Mouse (Mus musculus): Measurements from ENCODE around the gene Cdc42bpg.

The Cdc42bpg gene

GRCm38 (mm10) chr19:6306137-6306551, at the start of gene Cdc42bpg:
Gene Cdc42bpg, plus strand, starts transcription at chr19:6306456.
- DNase-seq (ENCODE audit: low spot score): peak; percentile 85

- DNase-seq (ENCODE audit: low spot score): no peak
Observed at GRCm38 (mm10) chr19:6260428-6260827, 45.8 kb upstream of the Cdc42bpg start.

GRCm38 (mm10) chr19:6260946-6261345, 45.3 kb upstream of the Cdc42bpg start:
- no peak for DNase-seq (ENCODE audit: low spot score)

GRCm38 (mm10) chr19:6261379-6261778, 44.9 kb upstream of the Cdc42bpg start:
- DNase-seq (ENCODE audit: low spot score): no peak

- DNase-seq (ENCODE audit: low spot score): peak; percentile 63
Observed at GRCm38 (mm10) chr19:6262222-6262621, 44.0 kb upstream of the Cdc42bpg start.

- no peak for DNase-seq (ENCODE audit: low spot score)
Observed at GRCm38 (mm10) chr19:6262839-6263433, 43.3 kb upstream of the Cdc42bpg start.

GRCm38 (mm10) chr19:6264200-6264599, 42.1 kb upstream of the Cdc42bpg start:
- DNase-seq (ENCODE audit: low spot score): no peak

GRCm38 (mm10) chr19:6264945-6265344, 41.3 kb upstream of the Cdc42bpg start:
- DNase-seq (ENCODE audit: low spot score): no peak

- no peak for DNase-seq (ENCODE audit: low spot score)
Observed at GRCm38 (mm10) chr19:6265727-6266182, 40.5 kb upstream of the Cdc42bpg start.

- DNase-seq (ENCODE audit: low spot score): no peak
Observed at GRCm38 (mm10) chr19:6267306-6268169, 38.7 kb upstream of the Cdc42bpg start.

GRCm38 (mm10) chr19:6268170-6268528, 38.1 kb upstream of the Cdc42bpg start:
- DNase-seq (ENCODE audit: low spot score): peak; percentile 88

- no peak for DNase-seq (ENCODE audit: low spot score)
Observed at GRCm38 (mm10) chr19:6268670-6269132, 37.6 kb upstream of the Cdc42bpg start.

GRCm38 (mm10) chr19:6269798-6270475, 36.3 kb upstream of the Cdc42bpg start:
- no peak for DNase-seq (ENCODE audit: low spot score)

GRCm38 (mm10) chr19:6270661-6271060, 35.6 kb upstream of the Cdc42bpg start:
- no peak for DNase-seq (ENCODE audit: low spot score)

- no peak for DNase-seq (ENCODE audit: low spot score)
Observed at GRCm38 (mm10) chr19:6271206-6271605, 35.0 kb upstream of the Cdc42bpg start.

GRCm38 (mm10) chr19:6272053-6272452, 34.2 kb upstream of the Cdc42bpg start:
- no peak for DNase-seq (ENCODE audit: low spot score)

GRCm38 (mm10) chr19:6272738-6273137, 33.5 kb upstream of the Cdc42bpg start:
- no peak for DNase-seq (ENCODE audit: low spot score)

GRCm38 (mm10) chr19:6273592-6273991, 32.7 kb upstream of the Cdc42bpg start:
- no peak for DNase-seq (ENCODE audit: low spot score)

GRCm38 (mm10) chr19:6273998-6274608, 32.2 kb upstream of the Cdc42bpg start:
- no peak for DNase-seq (ENCODE audit: low spot score)

GRCm38 (mm10) chr19:6275740-6276389, 30.4 kb upstream of the Cdc42bpg start:
- DNase-seq (ENCODE audit: low spot score): no peak

Measured in urinary bladder, postnatal 25 days (tissue).